Mouse (Mus musculus) embryonic facial prominence, embryonic 14.5 days (tissue): Measurements from ENCODE around the gene Hip1. TPM values are rescaled to one million over a fixed set of nuclear protein-coding genes. Genes with fewer than 3 reads are reported as not detected.
A peak's percentile ranks its signal among the peaks of the same experiment; 100 is the strongest.
"Not testable (repeated sequence)": the region's sequence is repeated elsewhere in the genome, so short reads cannot be mapped to it uniquely, and the experiment has no call there.

Source experiments
- ATAC-seq: fragments of 200-750 bp; cut with Nextera tagmentation; 2 replicates; pipeline ENCODE4 v1.8.0; 2017; ENCODE audit warnings: low read depth, moderate number of reproducible peaks, moderate TSS enrichment
- DNase-seq: peaks from one replicate; pipeline ENCODE4 v3.0.0-alpha.2; 2015; ENCODE audit warnings: low spot score
- H3K27ac ChIP-seq: fragments of 300-500 bp; sonication (generic); replicated peaks from 2 replicates; pipeline ENCODE4 v1.5.1; 2014; ENCODE audit warnings: low read depth, mild to moderate bottlenecking, low read length, moderate library complexity
- H3K27me3 ChIP-seq: fragments of 300-500 bp; sonication (generic); replicated peaks from 2 replicates; pipeline ENCODE4 v1.6.1; 2014; ENCODE audit warnings: low read length; ENCODE audit not compliant: control insufficient read depth, insufficient read depth
- H3K36me3 ChIP-seq: fragments of 300-500 bp; sonication (generic); 2 replicates; pipeline ENCODE4 v1.6.1; 2014; ENCODE audit warnings: low read length, mixed read lengths; ENCODE audit not compliant: control insufficient read depth, insufficient read depth
- H3K4me1 ChIP-seq: fragments of 300-500 bp; sonication (generic); 2 replicates; pipeline ENCODE4 v1.6.1; 2014; ENCODE audit warnings: antibody characterized with exemption, low read length; ENCODE audit not compliant: control insufficient read depth, insufficient read depth
- H3K4me2 ChIP-seq: fragments of 300-500 bp; sonication (generic); 2 replicates; pipeline ENCODE4 v1.6.1; 2014; ENCODE audit warnings: low read depth, mild to moderate bottlenecking, low read length, moderate library complexity, mixed read lengths
- H3K4me3 ChIP-seq: fragments of 300-500 bp; sonication (generic); 2 replicates; pipeline ENCODE4 v1.5.1; 2014; ENCODE audit warnings: low read depth, mild to moderate bottlenecking, low read length
- H3K9ac ChIP-seq: fragments of 300-500 bp; sonication (generic); 2 replicates; pipeline ENCODE4 v1.6.1; 2014; ENCODE audit warnings: low read depth, mild to moderate bottlenecking, low read length, moderate library complexity, mixed read lengths
- H3K9me3 ChIP-seq: fragments of 300-500 bp; sonication (generic); 2 replicates; pipeline ENCODE4 v1.6.1; 2016; ENCODE audit warnings: low read length; ENCODE audit not compliant: control insufficient read depth
- WGBS: fragments of 180-500 bp; shearing (Covaris S2); extraction: QIAGEN DNeasy Blood & Tissue Kit; methylation state at CpG from one replicate; pipeline ENCODE4 v1.1.7; 2014; 5-methylcytosine and 5-hydroxymethylcytosine counted together
- polyA plus RNA-seq: library from polyadenylated mRNA; unstranded; fragments of >200 nt; fragmentation: Nextera tagmentation; extraction: Ambion mirVana; gene quantifications from 2 replicates; pipeline ENCODE4 v1.2.1, GENCODE M21; 2014

Gene Hip1
- polyA plus RNA-seq, 1 experiment from 2014 or later = 45.6 TPM

DNA sequence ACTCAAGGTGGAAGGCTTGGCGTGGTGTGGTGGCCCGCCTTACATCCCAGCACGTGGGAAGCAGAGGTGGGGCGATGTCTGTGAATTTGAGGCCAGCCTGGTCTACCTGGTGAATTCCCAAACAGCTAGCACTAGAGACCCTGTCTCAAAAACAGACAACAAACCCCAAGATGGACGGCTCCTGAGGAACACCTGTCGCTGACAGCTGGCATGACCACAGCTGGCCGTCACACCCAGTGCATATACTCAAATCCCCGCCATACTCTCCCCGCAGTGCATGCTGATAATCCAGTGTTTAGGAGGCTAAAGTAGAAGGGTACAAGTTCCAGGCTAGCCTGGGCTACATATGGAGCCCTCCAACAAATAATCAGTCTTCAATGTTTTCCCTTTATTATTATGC, 88.4 kb downstream of the Hip1 start:
- no peak for ATAC-seq
- no peak for DNase-seq
- H3K4me3 ChIP-seq = no peak overlapping the region
- H3K4me1 ChIP-seq = no peaks in the 10 kb centered on the region
- no peak overlapping the region for H3K27ac ChIP-seq
- H3K9me3 ChIP-seq = peaks cover 10% of the 10 kb centered on the region; the same call in 1 of the 2 replicates
- no peaks in the 10 kb centered on the region for H3K27me3 ChIP-seq
- H3K36me3 ChIP-seq = peaks cover 64% of the 10 kb centered on the region
- no peak overlapping the region for H3K4me2 ChIP-seq
- H3K9ac ChIP-seq = no peak overlapping the region
- WGBS = 82% methylated on average over 9 of the region's 9 CpGs

- H3K36me3 ChIP-seq = peaks cover 77% of the 10 kb centered on the region
- no peak overlapping the region for H3K4me3 ChIP-seq
- H3K9ac ChIP-seq = no peak overlapping the region
- H3K4me2 ChIP-seq = no peak overlapping the region
- DNase-seq = no peak
- no peaks in the 10 kb centered on the region for H3K27me3 ChIP-seq
- peaks cover 10% of the 10 kb centered on the region; the same call in 1 of the 2 replicates for H3K9me3 ChIP-seq
- WGBS = 94% methylated on average over 2 of the region's 2 CpGs
- ATAC-seq = no peak
- no peak overlapping the region for H3K27ac ChIP-seq
- H3K4me1 ChIP-seq = no peaks in the 10 kb centered on the region
Measured at GRCm38 (mm10) chr5:135454256-135454655, 90.7 kb downstream of the Hip1 start.

DNA sequence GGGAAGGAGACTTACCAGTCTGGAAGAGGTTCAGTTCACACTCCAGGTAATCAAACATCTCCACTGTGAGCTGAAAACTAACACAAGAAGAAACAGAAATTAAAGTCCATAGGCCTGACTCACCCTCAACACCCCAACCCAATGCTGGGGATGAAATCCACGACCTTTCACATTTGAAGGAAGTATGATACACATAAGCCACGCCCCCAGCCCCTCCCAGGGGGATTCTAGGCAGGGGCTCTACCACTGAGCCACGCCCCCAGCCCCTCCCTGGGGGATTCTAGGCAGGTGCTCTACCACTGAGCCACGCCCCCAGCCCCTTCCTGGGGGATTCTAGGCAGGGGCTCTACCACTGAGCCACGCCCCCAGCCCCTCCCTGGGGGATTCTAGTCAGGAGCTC, 93.4 kb downstream of the Hip1 start:
- H3K27ac ChIP-seq, H3K4me3 ChIP-seq, H3K27me3 ChIP-seq, H3K4me2 ChIP-seq, H3K4me1 ChIP-seq, DNase-seq, H3K9ac ChIP-seq, ATAC-seq, H3K9me3 ChIP-seq: not testable (repeated sequence)
- WGBS = 50% methylated on average over 1 of the region's 5 CpGs
- peaks cover 72% of the 10 kb centered on the region for H3K36me3 ChIP-seq

DNA sequence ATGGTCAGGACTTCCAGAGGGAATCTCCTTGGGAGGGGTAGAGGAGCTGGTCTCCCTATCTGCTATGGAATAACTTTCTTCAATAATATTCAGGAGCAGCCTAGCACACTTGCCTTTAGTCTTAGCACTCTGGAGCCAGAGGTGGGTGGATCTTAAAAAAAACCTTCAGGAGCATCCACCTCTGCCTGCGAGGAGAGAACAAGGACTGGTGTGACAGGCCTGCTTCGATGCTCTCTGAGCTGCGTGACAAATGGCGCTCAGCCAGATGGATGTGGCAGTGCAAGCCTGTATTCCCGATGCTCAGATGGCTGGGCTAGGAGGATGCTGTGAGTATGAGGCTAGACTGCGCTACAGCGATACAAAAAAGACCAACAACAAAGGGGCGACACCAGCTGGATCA, 93.8 kb downstream of the Hip1 start:
- peaks cover 67% of the 10 kb centered on the region for H3K36me3 ChIP-seq

GRCm38 (mm10) chr5:135445755-135446154, 99.2 kb downstream of the Hip1 start:
- WGBS = 88% methylated on average over 8 of the region's 8 CpGs
- no peaks in the 10 kb centered on the region for H3K27me3 ChIP-seq
- no peak overlapping the region for H3K9ac ChIP-seq
- H3K27ac ChIP-seq = no peak overlapping the region
- ATAC-seq = no peak
- no peaks in the 10 kb centered on the region for H3K9me3 ChIP-seq
- H3K36me3 ChIP-seq = peaks cover 80% of the 10 kb centered on the region
- H3K4me1 ChIP-seq = no peaks in the 10 kb centered on the region
- no peak overlapping the region for H3K4me3 ChIP-seq
- no peak for DNase-seq
- no peak overlapping the region for H3K4me2 ChIP-seq

More for the DNA sequence above, 93.8 kb downstream of the Hip1 start:
- Histone ChIP-seq H3K27ac (no peak overlapping the region), H3K4me2 (no peak overlapping the region), H3K9ac (no peak overlapping the region), H3K4me3 (no peak overlapping the region), H3K27me3 (no peaks in the 10 kb centered on the region), H3K4me1 (no peaks in the 10 kb centered on the region), H3K9me3 (peaks cover 10% of the 10 kb centered on the region; the same call in 1 of the 2 replicates)
- 82% methylated on average over 8 of the region's 8 CpGs for WGBS
- DNase-seq (no peak), ATAC-seq (no peak)

GRCm38 (mm10) chr5:135442430-135442829, 102.5 kb downstream of the Hip1 start:
- 45% methylated on average over 7 of the region's 7 CpGs for WGBS
- Histone ChIP-seq H3K27ac (peak overlapping the region; percentile 24; the same call in 1 of the 2 replicates), H3K4me3 (no peak overlapping the region), H3K9ac (no peak overlapping the region), H3K4me2 (no peak overlapping the region), H3K9me3 (no peaks in the 10 kb centered on the region), H3K4me1 (no peaks in the 10 kb centered on the region), H3K36me3 (peaks cover 75% of the 10 kb centered on the region), H3K27me3 (no peaks in the 10 kb centered on the region)
- DNase-seq = peak; percentile 78
- ATAC-seq = peak; percentile 41; the same call in 1 of the 2 replicates

DNA sequence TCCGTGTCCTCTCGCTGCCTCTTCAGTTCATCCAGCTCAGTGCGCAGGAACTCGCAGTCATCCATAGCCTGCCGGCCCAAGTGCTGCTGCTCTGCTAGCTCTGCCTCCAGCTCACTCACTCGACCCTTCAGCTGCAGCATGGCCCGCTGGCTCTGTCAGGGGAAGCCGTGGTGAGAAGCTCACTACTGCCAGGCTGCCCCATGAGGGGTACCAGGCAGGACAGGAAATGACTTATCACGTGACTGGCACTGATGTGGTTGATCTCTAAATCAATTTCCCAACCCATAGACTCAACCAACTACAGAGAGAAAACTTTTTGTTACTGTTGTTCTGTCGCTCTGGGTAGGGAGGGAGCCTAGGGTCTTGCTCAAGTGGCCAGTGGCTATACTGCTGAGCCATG, 109.9 kb downstream of the Hip1 start:
- no peaks in the 10 kb centered on the region for H3K4me1 ChIP-seq
- H3K4me2 ChIP-seq = no peak overlapping the region
- no peak for DNase-seq
- H3K36me3 ChIP-seq = peaks cover 81% of the 10 kb centered on the region
- H3K27me3 ChIP-seq = no peaks in the 10 kb centered on the region
- no peak overlapping the region for H3K9ac ChIP-seq
- 98% methylated on average over 10 of the region's 10 CpGs for WGBS
- no peak for ATAC-seq
- H3K9me3 ChIP-seq = peaks cover 4% of the 10 kb centered on the region; the same call in 1 of the 2 replicates
- no peak overlapping the region for H3K27ac ChIP-seq
- no peak overlapping the region for H3K4me3 ChIP-seq

DNA sequence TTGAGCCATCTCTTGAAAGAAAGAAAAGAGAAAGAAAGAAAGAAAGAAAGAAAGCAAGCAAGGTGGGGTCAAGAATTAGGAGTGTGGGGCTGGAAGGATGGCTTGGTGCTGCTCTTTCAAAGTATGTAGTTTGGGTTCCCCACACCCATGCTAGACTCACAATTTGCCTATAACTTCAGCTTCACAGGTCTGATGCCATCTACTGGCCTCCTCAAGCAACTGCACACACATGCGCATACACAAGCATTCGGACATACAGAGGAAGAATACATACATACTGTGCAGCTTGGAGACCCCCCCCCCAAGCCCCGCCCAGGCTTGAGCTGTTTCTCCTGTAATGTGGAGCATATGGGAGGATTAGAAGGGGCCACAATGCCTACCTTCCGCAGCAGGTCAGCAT, 111.1 kb downstream of the Hip1 start:
- WGBS = 100% methylated on average over 3 of the region's 4 CpGs
- peaks cover 86% of the 10 kb centered on the region for H3K36me3 ChIP-seq

GRCm38 (mm10) chr5:135431111-135431510, 113.8 kb downstream of the Hip1 start:
- DNase-seq (no peak), ATAC-seq (no peak)
- WGBS = 88% methylated on average over 6 of the region's 6 CpGs
- Histone ChIP-seq H3K9me3 (peaks cover 4% of the 10 kb centered on the region; the same call in 1 of the 2 replicates), H3K36me3 (peaks cover 93% of the 10 kb centered on the region), H3K4me2 (no peak overlapping the region), H3K9ac (no peak overlapping the region), H3K27me3 (no peaks in the 10 kb centered on the region), H3K27ac (no peak overlapping the region), H3K4me1 (no peaks in the 10 kb centered on the region), H3K4me3 (no peak overlapping the region)

More for the DNA sequence above, 111.1 kb downstream of the Hip1 start:
- no peak overlapping the region for H3K9ac ChIP-seq
- DNase-seq (no peak), ATAC-seq (no peak)
- no peak overlapping the region for H3K4me2 ChIP-seq
- H3K27ac ChIP-seq = no peak overlapping the region
- no peaks in the 10 kb centered on the region for H3K27me3 ChIP-seq
- H3K4me1 ChIP-seq = no peaks in the 10 kb centered on the region
- no peak overlapping the region for H3K4me3 ChIP-seq
- peaks cover 4% of the 10 kb centered on the region; the same call in 1 of the 2 replicates for H3K9me3 ChIP-seq
